Mouse (Mus musculus): ENCODE results near the gene Tmem214.

DNA sequence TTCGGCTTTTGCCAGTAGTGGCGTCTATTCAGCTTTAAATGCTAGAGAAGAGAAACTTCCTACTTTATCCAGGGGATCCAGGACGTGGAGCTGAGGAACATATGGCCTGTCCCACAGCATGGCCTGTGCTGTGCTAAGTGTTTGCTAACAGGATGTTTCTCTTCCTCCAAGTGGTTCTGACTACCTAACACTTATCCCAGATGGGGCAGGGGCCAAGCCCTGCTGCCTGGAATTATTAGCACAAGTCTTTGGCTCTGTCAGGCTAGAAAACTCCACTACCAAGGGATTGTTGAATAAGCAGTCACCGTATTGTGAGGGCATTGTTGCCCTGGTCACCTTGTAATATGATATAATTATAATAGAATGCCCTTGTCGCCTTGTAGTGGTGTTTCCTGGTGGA lies 45.1 kb upstream of the Tmem214 start:
- no peak for TF ChIP-seq CTCF (IDR thresholded peaks at IDR 0.05; ENCODE audit: borderline replicate concordance, control insufficient read depth, extremely low read depth, insufficient read depth, low read length, poor library complexity)
- TF ChIP-seq POLR2A (IDR thresholded peaks at IDR 0.05; ENCODE audit: control insufficient read depth, extremely low read depth, insufficient read depth, low read length, poor library complexity) = no peak
